Mouse (Mus musculus) c-Kit-negative CD71-positive TER-119-positive erythroid progenitor cells, embryonic 14.5 days (primary cell): ENCODE measurements around the gene Sh3bgrl3.

Source experiments
- DNase-seq: peaks from one replicate; pipeline ENCODE4 v3.0.0-alpha.2; 2013; ENCODE audit warnings: low read depth, low spot score

The Sh3bgrl3 gene

GRCm38 (mm10) chr4:134110653-134111052 is 17.9 kb downstream of the Sh3bgrl3 start:
- DNase-seq = no peak

- no peak for DNase-seq
Measured at GRCm38 (mm10) chr4:134108196-134108595, 20.4 kb downstream of the Sh3bgrl3 start.

GRCm38 (mm10) chr4:134107730-134108129 is 20.9 kb downstream of the Sh3bgrl3 start:
- DNase-seq = no peak

GRCm38 (mm10) chr4:134106105-134106504 is 22.5 kb downstream of the Sh3bgrl3 start:
- DNase-seq = no peak

DNA sequence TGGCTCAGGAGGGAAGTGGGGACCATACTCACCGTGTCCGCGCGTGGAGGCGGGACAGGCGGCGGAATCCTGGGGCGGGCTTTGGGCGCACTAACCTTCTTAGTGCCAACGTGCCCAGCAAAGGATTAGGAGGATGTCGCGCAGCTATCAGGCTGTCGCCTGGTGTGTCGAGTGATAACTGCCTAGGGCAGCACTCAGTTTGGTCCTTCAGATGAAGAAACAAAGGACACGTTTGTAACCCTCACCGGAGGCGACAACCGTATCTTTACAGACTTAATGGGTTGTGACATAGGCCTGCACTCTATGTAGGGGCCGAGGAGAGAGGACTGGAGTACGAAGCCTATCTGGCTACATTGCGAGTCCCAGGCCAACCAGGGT is 25.9 kb downstream of the Sh3bgrl3 start:
- DNase-seq = no peak

- peak; percentile 73 for DNase-seq
Measured at GRCm38 (mm10) chr4:134101979-134102741, 26.4 kb downstream of the Sh3bgrl3 start, which contains the start of gene Ubxn11. TSS of gene Ubxn11 (plus strand) at chr4:134102570.

GRCm38 (mm10) chr4:134100245-134100644 is 28.3 kb downstream of the Sh3bgrl3 start:
- no peak for DNase-seq

DNA sequence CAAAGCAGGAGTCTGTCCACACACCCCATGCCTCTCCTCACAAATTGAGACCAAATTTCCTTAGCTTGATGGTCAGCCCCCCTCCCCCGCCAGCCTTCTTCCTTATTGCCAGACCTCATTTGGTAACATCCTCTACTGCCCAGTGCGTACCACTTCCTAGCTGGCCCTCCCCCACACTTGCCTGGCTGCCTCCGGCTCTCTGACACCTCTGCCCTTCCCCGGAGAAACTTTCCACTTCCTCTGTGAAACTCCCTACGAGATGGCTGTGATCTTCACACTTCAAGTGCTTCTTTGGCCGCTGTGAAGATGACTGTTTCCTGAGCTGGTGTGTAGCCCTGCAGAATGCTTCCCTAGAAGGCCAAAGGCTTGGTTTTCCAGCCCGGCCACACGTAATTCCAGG is 30.0 kb downstream of the Sh3bgrl3 start:
- DNase-seq = no peak

DNA sequence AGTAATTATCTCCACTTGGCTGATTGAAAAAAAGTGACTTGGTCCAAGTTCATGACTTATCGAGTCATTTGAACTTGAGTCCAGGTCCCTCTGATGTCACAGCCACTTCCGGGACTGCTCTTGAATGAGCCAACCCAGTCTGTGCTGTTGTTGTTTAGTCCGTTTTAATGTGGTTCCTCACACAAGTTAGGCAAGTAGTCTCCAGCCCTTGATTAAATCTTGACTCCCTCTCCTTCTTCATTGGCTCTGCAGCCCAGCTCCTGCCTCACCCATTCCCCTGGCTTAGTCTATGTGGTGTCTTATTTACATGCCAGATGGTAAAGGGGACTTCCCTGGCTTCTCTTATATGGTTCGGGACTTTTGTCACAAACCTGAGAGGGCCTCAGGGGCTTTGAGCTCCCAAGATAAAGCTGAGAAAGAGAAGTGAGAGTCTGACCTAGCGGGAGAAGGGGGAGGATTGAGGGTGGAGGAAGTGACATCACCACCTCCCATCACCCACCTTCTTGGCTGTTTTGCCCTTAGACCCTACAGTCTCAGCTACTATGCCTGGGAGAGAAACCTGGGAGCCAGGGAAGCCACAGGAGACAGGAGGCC is 31.5 kb downstream of the Sh3bgrl3 start:
- DNase-seq = no peak

- no peak for DNase-seq
Measured at GRCm38 (mm10) chr4:134096120-134096519, 32.5 kb downstream of the Sh3bgrl3 start.

GRCm38 (mm10) chr4:134094923-134095547 is 33.6 kb downstream of the Sh3bgrl3 start, which contains the start of gene Cd52:
TSS of gene Cd52 (minus strand) at chr4:134095082.
- DNase-seq = no peak

DNA sequence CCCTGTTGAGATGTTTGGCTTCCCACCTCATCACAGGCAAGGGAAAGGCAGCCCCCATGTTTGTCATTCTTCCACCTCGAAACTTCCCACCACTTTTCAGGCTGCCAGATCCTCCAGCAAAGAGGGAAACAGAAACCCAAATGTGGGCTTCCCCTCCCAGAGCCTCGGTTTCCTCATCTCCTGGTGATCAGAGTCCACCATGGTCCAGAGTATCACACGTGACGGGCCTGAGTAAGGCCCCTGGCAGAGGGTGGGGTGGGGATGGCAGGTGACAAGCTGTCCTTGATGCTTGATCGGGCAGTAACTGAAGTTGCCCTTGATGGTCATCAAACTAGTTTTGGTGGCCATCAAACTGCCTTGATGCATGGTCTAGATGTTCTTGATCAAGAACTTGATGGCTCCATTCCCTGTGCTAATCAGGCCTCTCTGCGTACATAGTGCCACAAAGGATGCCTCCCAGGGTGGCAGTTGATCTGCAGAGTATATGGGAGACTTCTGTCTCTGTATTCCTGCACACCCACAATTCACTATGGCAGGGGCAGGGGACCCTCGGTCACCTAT is 34.5 kb downstream of the Sh3bgrl3 start:
- no peak for DNase-seq

DNA sequence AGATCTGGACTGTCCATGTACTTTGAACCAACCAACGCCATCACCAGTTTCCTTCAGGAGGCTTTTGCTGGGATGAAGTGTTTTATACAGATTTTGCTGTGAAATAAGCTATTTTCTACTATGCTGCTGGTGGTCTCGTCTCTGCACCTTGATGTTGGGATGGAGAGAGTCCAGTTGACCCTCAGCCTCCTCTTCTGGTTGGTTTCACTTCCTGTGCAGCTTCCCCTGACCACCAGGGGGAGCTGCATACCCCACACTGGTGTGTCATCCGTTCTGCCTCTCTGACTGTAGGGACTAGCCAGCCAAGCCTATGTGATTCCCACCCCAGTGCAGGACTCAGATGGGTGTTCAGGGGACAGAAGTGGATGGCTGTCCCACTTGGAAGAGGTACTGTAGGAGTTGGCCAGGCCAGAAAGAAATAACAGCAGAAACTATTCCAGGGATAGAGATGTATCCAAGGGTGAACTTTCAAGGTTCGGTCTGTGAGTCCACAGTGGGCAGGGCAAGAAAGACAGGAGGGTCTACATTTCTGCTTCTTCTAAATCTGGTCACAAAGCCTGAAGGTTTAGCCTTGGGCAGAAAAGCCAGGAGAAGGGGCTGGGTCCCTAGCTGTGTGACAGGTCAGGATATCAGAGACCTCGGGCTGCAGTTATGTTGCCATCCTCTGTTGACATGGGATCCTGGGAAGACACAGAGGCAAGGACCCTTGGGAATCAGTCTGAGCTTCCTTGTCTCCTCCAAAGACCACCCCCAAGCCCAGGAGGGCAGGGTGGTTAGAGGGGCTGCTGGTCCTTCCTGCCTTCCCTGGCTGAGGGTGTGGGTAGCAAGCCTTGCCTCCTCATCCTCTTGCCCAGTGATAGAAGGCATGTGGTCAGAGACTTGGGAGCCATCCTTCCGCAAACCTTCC is 36.0 kb downstream of the Sh3bgrl3 start:
- peak; percentile 34 for DNase-seq

DNA sequence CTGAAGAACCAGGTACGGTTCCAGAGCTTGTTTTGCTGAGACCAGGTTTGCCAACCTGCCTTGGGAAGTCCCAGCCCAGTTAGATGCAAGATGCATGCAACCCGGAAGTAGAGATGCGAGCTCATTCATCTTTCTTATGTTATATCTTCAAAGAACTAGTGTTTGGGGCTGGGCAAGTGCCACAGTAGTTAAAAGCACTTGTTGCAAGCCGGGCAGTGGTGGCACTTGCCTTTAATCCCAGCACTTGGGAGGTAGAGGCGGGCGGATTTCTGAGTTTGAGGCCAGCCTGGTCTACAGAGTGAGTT is 37.4 kb downstream of the Sh3bgrl3 start:
- DNase-seq = no peak

- no peak for DNase-seq
Measured at GRCm38 (mm10) chr4:134090521-134091224, 37.9 kb downstream of the Sh3bgrl3 start.

- DNase-seq = no peak
Measured at GRCm38 (mm10) chr4:134089029-134089428, 39.6 kb downstream of the Sh3bgrl3 start.

GRCm38 (mm10) chr4:134087412-134087811 is 41.2 kb downstream of the Sh3bgrl3 start:
- DNase-seq = no peak

GRCm38 (mm10) chr4:134084999-134085398 is 43.6 kb downstream of the Sh3bgrl3 start:
- DNase-seq = no peak

GRCm38 (mm10) chr4:134082460-134082859 is 46.1 kb downstream of the Sh3bgrl3 start:
- no peak for DNase-seq

DNA sequence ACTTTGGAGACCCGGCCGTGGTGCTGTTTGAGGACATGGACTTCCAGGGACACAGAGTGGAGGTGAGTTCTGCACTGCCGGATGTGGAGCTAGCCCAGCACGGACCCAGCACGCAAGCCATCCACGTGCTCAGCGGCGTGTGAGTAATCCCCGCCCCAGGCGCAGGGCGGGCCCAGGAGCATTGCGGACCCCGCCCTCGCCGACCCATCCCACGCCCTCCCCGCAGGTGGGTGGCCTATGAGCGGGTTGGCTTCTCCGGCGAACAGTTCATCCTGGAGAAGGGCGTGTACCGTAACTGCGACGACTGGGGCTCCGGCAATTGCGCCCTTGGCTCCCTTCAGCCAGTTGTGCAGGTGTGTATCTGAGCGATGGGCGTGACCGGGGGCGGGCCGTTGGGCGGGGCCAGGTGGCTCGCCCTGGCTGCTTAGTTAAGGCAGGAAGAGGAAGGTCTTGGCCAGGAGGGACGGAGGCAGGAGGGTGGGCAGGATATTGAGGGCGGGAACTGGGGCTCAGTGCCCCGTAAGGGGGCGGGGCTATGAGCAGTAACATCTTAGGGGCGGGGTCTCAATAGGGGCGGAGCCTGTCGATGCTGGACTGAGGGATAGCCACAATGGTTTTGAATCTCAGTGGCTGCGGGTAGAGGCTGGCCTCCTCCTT is 46.7 kb downstream of the Sh3bgrl3 start:
- peak; percentile 28 for DNase-seq
